In genomic region chr16:10358010-10358934, GRCm38 (mm10) we compare ENCODE assay signal across 8 mouse cellular contexts. TPM values are rescaled to one million over a fixed set of nuclear protein-coding genes. Genes with fewer than 3 reads are reported as not detected.
DNase-seq lines count a peak whose midpoint lies in the region; ATAC-seq lines count a peak whose summit lies in the region.

No protein-coding gene starts in this region.

- H3K4me2 ChIP-seq in forebrain, embryonic 11.5 days (ENCODE audit: low read depth, low read length, severe bottlenecking): peak overlapping the region; percentile 37
- peak overlapping the region; percentile 53 for H3K4me2 ChIP-seq in kidney, embryonic 16.5 days (replicated peaks; ENCODE audit: low read depth, low read length)

- no peaks in the 10 kb centered on the region for H3K36me3 ChIP-seq in forebrain, embryonic 11.5 days (ENCODE audit: control insufficient read depth, insufficient read depth, low read length)
- no peaks in the 10 kb centered on the region for H3K36me3 ChIP-seq in kidney, embryonic 16.5 days (ENCODE audit: insufficient read depth, low read length)

- H3K4me3 ChIP-seq in forebrain, embryonic 11.5 days (ENCODE audit: low read depth, low read length): peak overlapping the region; percentile 8
- peak overlapping the region; percentile 32 for H3K4me3 ChIP-seq in kidney, embryonic 16.5 days (ENCODE audit: low read length)

- WGBS in forebrain, embryonic 11.5 days: 16% methylated on average over 30 of the region's 30 CpGs
- 14% methylated on average over 30 of the region's 30 CpGs for WGBS in kidney, embryonic 16.5 days

- H3K9me3 ChIP-seq in forebrain, embryonic 11.5 days (ENCODE audit: control insufficient read depth, low read length): no peaks in the 10 kb centered on the region
- no peaks in the 10 kb centered on the region for H3K9me3 ChIP-seq in kidney, embryonic 16.5 days (ENCODE audit: low read length)

- no peaks in the 10 kb centered on the region for H3K4me1 ChIP-seq in forebrain, embryonic 11.5 days (replicated peaks; ENCODE audit: control insufficient read depth, insufficient read depth, low read length)
- no peaks in the 10 kb centered on the region for H3K4me1 ChIP-seq in kidney, embryonic 16.5 days (ENCODE audit: insufficient read depth, low read length)

- no peak overlapping the region for H3K9ac ChIP-seq in forebrain, embryonic 11.5 days (ENCODE audit: low read length)
- peak overlapping the region; percentile 20; the same call in 1 of the 2 replicates for H3K9ac ChIP-seq in kidney, embryonic 16.5 days (replicated peaks; ENCODE audit: low read length)

- no peak overlapping the region for H3K27ac ChIP-seq in forebrain, embryonic 11.5 days (ENCODE audit: low read depth, low read length)
- H3K27ac ChIP-seq in kidney, embryonic 16.5 days (ENCODE audit: low read length): no peak overlapping the region

- H3K27me3 ChIP-seq in forebrain, embryonic 11.5 days (ENCODE audit: control insufficient read depth, insufficient read depth, low read length): no peaks in the 10 kb centered on the region
- H3K27me3 ChIP-seq in kidney, embryonic 16.5 days (ENCODE audit: insufficient read depth, low read length): no peaks in the 10 kb centered on the region

- ATAC-seq in forebrain, embryonic 11.5 days (replicated peaks; ENCODE audit: low FRiP score): peak; percentile 92
- ATAC-seq in kidney, embryonic 16.5 days (ENCODE audit: low FRiP score, low TSS enrichment): peak; percentile 90

- peak; percentile 22 for DNase-seq in kidney, adult 11 months
- DNase-seq in kidney, adult 18-20 months: no peak
- peak; percentile 86 for DNase-seq in forebrain, embryonic 11.5 days (ENCODE audit: low spot score)
- DNase-seq in lung, postnatal 14 days: peak; percentile 46
- DNase-seq in retina, postnatal 7 days (ENCODE audit: low read depth, low spot score): peak; percentile 46
- DNase-seq in right cerebral cortex, postnatal 25 days: no peak
- no peak for DNase-seq in frontal cortex, postnatal 14 days (ENCODE audit: low spot score in 2 of 2)

RNA-seq across cellular contexts. Expression of gene Tekt5, which starts 37.0 kb away (rescaled TPM):
- 0.15 TPM in 1 of 2 replicates, not detected in the other for polyA plus RNA-seq in forebrain, embryonic 11.5 days (2014; fragmentation: Nextera tagmentation; extraction: Ambion mirVana)
- polyA plus RNA-seq in kidney, embryonic 16.5 days (2015; fragmentation: Nextera tagmentation; extraction: Ambion mirVana): 0.70 and 0.87 TPM in 2 replicates

RNA-seq across cellular contexts. Expression of gene Emp2, which starts 44.5 kb away (rescaled TPM):
- 3.1 and 3.3 TPM in 2 replicates for polyA plus RNA-seq in forebrain, embryonic 11.5 days (2014; fragmentation: Nextera tagmentation; extraction: Ambion mirVana)
- 24.6 and 28.7 TPM in 2 replicates for polyA plus RNA-seq in kidney, embryonic 16.5 days (2015; fragmentation: Nextera tagmentation; extraction: Ambion mirVana)

RNA-seq across cellular contexts. Expression of gene Nubp1, which starts 53.5 kb away (rescaled TPM):
- polyA plus RNA-seq in forebrain, embryonic 11.5 days (2014; fragmentation: Nextera tagmentation; extraction: Ambion mirVana): 69.1 and 71.3 TPM in 2 replicates
- 69.9 and 71.8 TPM in 2 replicates for polyA plus RNA-seq in kidney, embryonic 16.5 days (2015; fragmentation: Nextera tagmentation; extraction: Ambion mirVana)

Comparison
In these comparisons a context has a peak if more than half of its experiments do, and no peak if none do; other contexts are left out.
1. DNase-seq: peak in kidney, adult 11 months (single experiment), forebrain, embryonic 11.5 days (single experiment), lung, postnatal 14 days (single experiment) and retina, postnatal 7 days (single experiment); none in kidney, adult 18-20 months (single experiment), right cerebral cortex, postnatal 25 days (single experiment) and frontal cortex, postnatal 14 days (0 of 2).